Mouse (Mus musculus) myocyte (in vitro differentiated cells): Measurements from ENCODE around the gene Card14. TPM values are rescaled to one million over a fixed set of nuclear protein-coding genes. Genes with fewer than 3 reads are reported as not detected.
A peak's percentile ranks its signal among the peaks of the same experiment; 100 is the strongest.
"Not testable (repeated sequence)": the region's sequence is repeated elsewhere in the genome, so short reads cannot be mapped to it uniquely, and the experiment has no call there.

Experiments used
- H3K27me3 ChIP-seq: one replicate; pipeline ENCODE4 v1.6.1; 2011; ENCODE audit not compliant: control insufficient read depth, insufficient read depth, insufficient read length
- H3K36me3 ChIP-seq: one replicate; pipeline ENCODE4 v1.6.1; 2011; ENCODE audit not compliant: control insufficient read depth, insufficient read depth
- H3K4me2 ChIP-seq: one replicate; pipeline ENCODE4 v1.6.1; 2011; ENCODE audit warnings: low read depth, control low read depth
- H3K4me3 ChIP-seq: one replicate; pipeline ENCODE4 v1.5.1; 2011; ENCODE audit warnings: mild to moderate bottlenecking, control low read depth, moderate library complexity
- H3K79me2 ChIP-seq: one replicate; pipeline ENCODE4 v1.6.1; 2011; ENCODE audit not compliant: control insufficient read depth, insufficient read depth
- H3ac ChIP-seq: one replicate; pipeline ENCODE4 v1.6.1; 2011; ENCODE audit not compliant: control insufficient read depth, insufficient read length
- CEBPB ChIP-seq: IDR thresholded peaks from 2 replicates; pipeline ENCODE4 v1.6.1; 2011; ENCODE audit warnings: mild to moderate bottlenecking, moderate library complexity; ENCODE audit not compliant: poor library complexity, insufficient read depth, severe bottlenecking
- E2F4 ChIP-seq: IDR thresholded peaks from one replicate; pipeline ENCODE4 v1.6.1; 2011; ENCODE audit warnings: mild to moderate bottlenecking, control low read depth, moderate library complexity; ENCODE audit not compliant: insufficient read depth
- MAX ChIP-seq: IDR thresholded peaks from one replicate; pipeline ENCODE4 v1.6.1; 2011; ENCODE audit warnings: low read depth, mild to moderate bottlenecking, control low read depth
- MYOD1 ChIP-seq, 3 experiments: IDR thresholded peaks; one replicate each; pipeline ENCODE4 v1.6.1; 2011; ENCODE audit warnings: control low read depth in 2 of 3, low read depth in 2 of 3, mild to moderate bottlenecking in 2 of 3, moderate library complexity in 1 of 3; ENCODE audit not compliant: insufficient read length in 2 of 3, control insufficient read depth in 1 of 3
- MYOG ChIP-seq, 3 experiments: IDR thresholded peaks; one replicate each; pipeline ENCODE4 v1.6.1; 2011; ENCODE audit warnings: control low read depth in 2 of 3, low read depth in 2 of 3, mild to moderate bottlenecking in 2 of 3; ENCODE audit not compliant: insufficient read length in 2 of 3, control insufficient read depth in 1 of 3, insufficient read depth in 1 of 3
- POLR2A ChIP-seq: IDR thresholded peaks from one replicate; pipeline ENCODE4 v1.6.1; 2011; ENCODE audit warnings: low read depth, mild to moderate bottlenecking, control low read depth, moderate library complexity; ENCODE audit not compliant: insufficient read length
- POLR2AphosphoS2 ChIP-seq: IDR thresholded peaks from one replicate; pipeline ENCODE4 v1.6.1; 2011; ENCODE audit warnings: low read depth, control low read depth; ENCODE audit not compliant: insufficient read length
- REST ChIP-seq: IDR thresholded peaks from one replicate; pipeline ENCODE4 v1.6.1; 2011; ENCODE audit warnings: mild to moderate bottlenecking, control low read depth, moderate library complexity; ENCODE audit not compliant: insufficient read depth, insufficient read length
- SRF ChIP-seq: IDR thresholded peaks from one replicate; pipeline ENCODE4 v1.6.1; 2011; ENCODE audit warnings: low read depth; ENCODE audit not compliant: control insufficient read depth, insufficient read length
- TCF12 ChIP-seq: IDR thresholded peaks from one replicate; pipeline ENCODE4 v1.6.1; 2011; ENCODE audit warnings: mild to moderate bottlenecking, control low read depth; ENCODE audit not compliant: poor library complexity, insufficient read depth, severe bottlenecking
- TCF3 ChIP-seq: IDR thresholded peaks from one replicate; pipeline ENCODE4 v1.6.1; 2011; ENCODE audit warnings: low read depth, control low read depth; ENCODE audit not compliant: insufficient read length
- USF1 ChIP-seq: IDR thresholded peaks from one replicate; pipeline ENCODE4 v1.6.1; 2011; ENCODE audit warnings: low read depth, mild to moderate bottlenecking, control low read depth, moderate library complexity
- polyA plus RNA-seq: library from polyadenylated mRNA; unstranded; fragments of >200 nt; fragmentation: generic; extraction: Trizol; gene quantifications from one replicate; pipeline ENCODE4 v1.2.1, GENCODE M21; 2012; ENCODE audit warnings: missing spikeins

Card14 gene
- polyA plus RNA-seq, 1 experiment: 1.1 TPM

DNA sequence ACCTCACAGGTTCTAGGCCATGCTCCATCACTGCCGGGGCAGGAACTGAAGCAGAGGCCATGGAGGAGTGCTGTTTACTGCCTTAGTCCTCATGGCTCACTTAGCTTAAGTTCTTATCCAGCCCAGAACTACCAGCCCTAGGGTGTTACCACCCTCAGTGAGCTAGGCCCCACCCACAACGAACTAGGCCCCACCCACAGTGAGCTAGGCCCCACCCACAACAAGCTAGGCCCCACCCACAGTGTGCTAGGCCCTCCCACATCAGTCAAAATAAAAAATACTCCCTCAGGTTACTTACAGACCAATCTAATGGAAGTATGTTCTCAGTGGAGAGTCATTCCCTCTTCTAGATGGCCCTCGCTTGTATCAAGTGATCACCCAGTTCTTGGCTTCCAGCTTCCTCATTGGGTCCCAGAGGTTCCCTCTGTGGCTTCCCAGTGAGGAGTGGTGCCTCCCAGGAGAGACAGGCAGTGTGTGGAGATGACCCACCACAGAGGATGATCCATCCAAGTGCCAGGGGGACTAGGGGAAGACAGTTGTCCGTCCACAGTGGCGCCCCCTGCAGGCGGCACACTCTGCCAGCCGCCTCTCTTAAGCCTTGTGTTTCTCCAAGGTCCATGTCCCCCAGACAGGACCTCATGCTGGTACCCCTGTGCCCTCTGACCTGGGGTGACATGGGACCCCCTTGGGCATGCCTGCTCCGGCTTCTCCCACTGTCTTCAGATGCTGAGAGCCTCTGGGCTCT lies 34.2 kb upstream of the Card14 start:
- no peak overlapping the region for H3K4me2 ChIP-seq
- no peaks in the 10 kb centered on the region for H3K36me3 ChIP-seq
- no peaks in the 10 kb centered on the region for H3K27me3 ChIP-seq
- H3ac ChIP-seq: no peak overlapping the region
- TF ChIP-seq CEBPB (no peak), POLR2AphosphoS2 (no peak), USF1 (no peak), POLR2A (no peak), MYOG (IDR thresholded peaks at IDR 0.05; ENCODE audit: control insufficient read depth in 1 of 3, insufficient read depth in 1 of 3, insufficient read length in 2 of 3, low read depth in 2 of 3) (no peak)
- H3K79me2 ChIP-seq: no peaks in the 10 kb centered on the region
- H3K4me3 ChIP-seq: no peak overlapping the region

DNA sequence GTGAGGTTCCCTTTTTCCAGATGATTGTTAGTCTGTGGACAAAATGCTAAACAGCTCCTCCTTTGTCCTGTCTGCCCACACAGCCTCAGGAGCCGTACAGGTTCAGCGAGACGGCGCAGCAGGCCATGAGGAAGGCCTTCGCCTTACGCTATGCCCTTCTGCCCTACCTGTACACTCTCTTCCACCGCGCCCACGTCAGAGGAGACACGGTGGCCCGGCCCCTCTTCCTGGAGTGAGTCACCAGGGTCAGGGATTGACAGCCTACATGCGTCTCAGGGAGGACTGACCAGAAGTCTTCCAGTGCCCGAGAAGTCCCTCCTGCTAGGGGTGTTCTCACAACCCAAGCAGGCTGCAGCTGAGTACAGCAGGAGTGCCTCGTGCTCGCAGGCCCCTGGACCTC lies 26.5 kb upstream of the Card14 start:
- H3K27me3 ChIP-seq: no peaks in the 10 kb centered on the region
- H3ac ChIP-seq: no peak overlapping the region
- H3K4me2 ChIP-seq: no peak overlapping the region
- TF ChIP-seq SRF (no peak), POLR2A (no peak), POLR2AphosphoS2 (no peak), MAX (no peak), CEBPB (no peak), TCF12 (no peak), MYOD1 (IDR thresholded peaks at IDR 0.05; ENCODE audit: control insufficient read depth in 1 of 3, insufficient read length in 2 of 3, low read depth in 2 of 3) (no peak), TCF3 (no peak)
- H3K4me3 ChIP-seq: no peak overlapping the region
- H3K79me2 ChIP-seq: no peaks in the 10 kb centered on the region
- H3K36me3 ChIP-seq: peaks cover 7% of the 10 kb centered on the region

- Histone ChIP-seq H3K79me2 (no peaks in the 10 kb centered on the region), H3K4me2 (no peak overlapping the region), H3K4me3 (no peak overlapping the region), H3K27me3 (no peaks in the 10 kb centered on the region), H3K36me3 (peaks cover 20% of the 10 kb centered on the region), H3ac (no peak overlapping the region)
- TF ChIP-seq REST: no peak
- TF ChIP-seq TCF12: no peak
- no peak for TF ChIP-seq MYOG (IDR thresholded peaks at IDR 0.05; ENCODE audit: control insufficient read depth in 1 of 3, insufficient read depth in 1 of 3, insufficient read length in 2 of 3, low read depth in 2 of 3)
- TF ChIP-seq TCF3: no peak
- no peak for TF ChIP-seq POLR2AphosphoS2
- no peak for TF ChIP-seq SRF
- no peak for TF ChIP-seq E2F4
- TF ChIP-seq POLR2A: peak; percentile 22
Observed at GRCm38 (mm10) chr11:119285791-119286527, 21.6 kb upstream of the Card14 start.

GRCm38 (mm10) chr11:119287207-119287992 lies 20.2 kb upstream of the Card14 start:
- Histone ChIP-seq H3K27me3 (no peaks in the 10 kb centered on the region), H3K79me2 (no peaks in the 10 kb centered on the region), H3K4me2 (no peak overlapping the region), H3ac (no peak overlapping the region), H3K36me3 (peaks cover 29% of the 10 kb centered on the region), H3K4me3 (no peak overlapping the region)
- TF ChIP-seq SRF: no peak
- peak; percentile 69 for TF ChIP-seq POLR2AphosphoS2
- TF ChIP-seq TCF12: no peak
- TF ChIP-seq POLR2A: peak; percentile 32
- no peak for TF ChIP-seq TCF3
- TF ChIP-seq E2F4: no peak

GRCm38 (mm10) chr11:119292861-119293260 lies 14.7 kb upstream of the Card14 start:
- not testable (repeated sequence) for H3ac ChIP-seq, H3K27me3 ChIP-seq, H3K4me2 ChIP-seq, H3K4me3 ChIP-seq
- H3K36me3 ChIP-seq: peaks cover 56% of the 10 kb centered on the region
- H3K79me2 ChIP-seq: peaks cover 10% of the 10 kb centered on the region
